Mouse (Mus musculus) megakaryocyte, embryonic 14.5 days (primary cell): ENCODE data around the gene Arhgap19. TPM values are rescaled to one million over a fixed set of nuclear protein-coding genes. Genes with fewer than 3 reads are reported as not detected.
A peak's percentile ranks its signal among the peaks of the same experiment; 100 is the strongest.

Experiments
- H3K27me3 ChIP-seq: replicated peaks from 2 replicates; pipeline ENCODE3; 2012; ENCODE audit warnings: inconsistent platforms
- H3K36me3 ChIP-seq: replicated peaks from 2 replicates; pipeline ENCODE3; 2012; ENCODE audit warnings: low read length, inconsistent platforms, mixed read lengths
- H3K4me1 ChIP-seq: 2 replicates; pipeline ENCODE4 v1.6.1; 2012; ENCODE audit warnings: inconsistent platforms
- H3K4me3 ChIP-seq: replicated peaks from 2 replicates; pipeline ENCODE3; 2012; ENCODE audit warnings: moderate library complexity, mild to moderate bottlenecking, inconsistent platforms
- H3K9me3 ChIP-seq: 2 replicates; pipeline ENCODE4 v1.6.1; 2012; ENCODE audit warnings: inconsistent platforms
- FLI1 ChIP-seq: IDR thresholded peaks from 2 replicates; pipeline ENCODE4 v1.6.1; 2012; ENCODE audit warnings: low read length, inconsistent platforms, mixed read lengths
- GATA1 ChIP-seq: IDR thresholded peaks from 3 replicates; pipeline ENCODE4 v1.6.1; 2012; ENCODE audit warnings: mixed read lengths, low read length, inconsistent platforms, borderline replicate concordance
- polyA plus RNA-seq: library from polyadenylated mRNA; stranded (reverse); fragments of >175 nt; gene quantifications from 2 replicates; pipeline ENCODE4 v1.2.3, GENCODE M21; 2012; ENCODE audit warnings: low replicate concordance; ENCODE audit not compliant: insufficient read depth

Gene Arhgap19
- polyA plus RNA-seq, 1 experiment, result 1.8 TPM

DNA sequence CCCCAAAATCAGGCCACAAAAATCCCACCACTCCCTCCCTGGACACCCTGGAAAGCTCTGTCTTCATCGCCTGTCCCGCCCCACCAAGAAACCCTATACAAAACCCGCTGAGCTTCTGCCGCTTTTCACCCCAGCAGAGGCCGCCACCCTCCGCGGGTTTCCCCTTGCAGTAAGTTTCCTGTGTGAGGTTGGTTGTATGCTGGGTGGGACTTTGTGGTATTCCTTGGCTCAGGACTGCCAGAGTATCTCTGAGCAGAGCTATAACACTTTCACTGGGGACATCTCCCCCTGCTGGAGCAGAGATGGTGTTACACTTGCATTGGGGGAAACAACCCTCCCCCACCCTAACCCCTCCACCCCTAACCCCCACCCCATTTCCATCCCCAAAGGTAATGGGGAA, 1.5 kb upstream of the Arhgap19 start:
- Histone ChIP-seq H3K27me3 (no peaks in the 10 kb centered on the region), H3K36me3 (peaks cover 11% of the 10 kb centered on the region), H3K9me3 (peaks cover 12% of the 10 kb centered on the region), H3K4me1 (peaks cover 49% of the 10 kb centered on the region), H3K4me3 (no peak overlapping the region)
- TF ChIP-seq GATA1, result no peak

DNA sequence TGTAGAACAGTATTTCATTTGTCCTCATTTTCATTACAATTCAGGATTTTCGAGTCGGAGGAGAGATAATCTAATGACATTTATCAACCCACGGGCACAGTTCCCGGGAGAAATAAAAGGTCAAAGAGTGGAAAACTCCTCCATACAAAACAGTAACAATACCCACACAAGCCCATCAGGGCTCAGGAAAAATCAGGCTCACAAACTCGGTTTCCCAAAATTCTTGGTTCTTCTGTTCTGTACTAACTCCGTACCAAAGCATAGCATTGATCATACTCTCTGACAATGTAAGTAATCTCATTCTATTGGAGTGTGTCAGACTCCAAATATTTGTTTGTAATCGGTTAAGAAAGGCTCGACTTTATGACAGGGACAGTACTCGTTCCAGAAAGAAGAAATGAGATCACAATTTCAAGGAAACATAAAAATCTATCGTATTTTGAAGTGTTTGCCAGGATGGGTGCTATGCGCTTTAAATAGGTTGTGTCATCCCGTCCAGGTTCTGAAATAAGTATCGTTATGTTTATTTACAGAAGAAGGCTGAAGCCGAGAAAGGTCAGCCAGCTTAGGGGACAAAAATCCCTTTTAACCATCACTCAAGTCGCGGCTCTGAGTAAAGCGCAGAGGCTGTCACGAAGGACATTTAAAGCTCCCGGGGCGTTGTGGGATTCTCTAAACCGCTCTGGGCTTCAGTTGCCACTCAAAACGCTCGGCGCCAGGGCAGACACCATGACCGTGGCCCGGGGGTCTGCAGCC, 683 bp downstream of the Arhgap19 start:
- TF ChIP-seq FLI1 (no peak), GATA1 (no peak)
- Histone ChIP-seq H3K9me3 (peaks cover 8% of the 10 kb centered on the region), H3K27me3 (no peaks in the 10 kb centered on the region), H3K36me3 (peaks cover 11% of the 10 kb centered on the region), H3K4me3 (peak overlapping the region; percentile 100), H3K4me1 (peaks cover 59% of the 10 kb centered on the region)

DNA sequence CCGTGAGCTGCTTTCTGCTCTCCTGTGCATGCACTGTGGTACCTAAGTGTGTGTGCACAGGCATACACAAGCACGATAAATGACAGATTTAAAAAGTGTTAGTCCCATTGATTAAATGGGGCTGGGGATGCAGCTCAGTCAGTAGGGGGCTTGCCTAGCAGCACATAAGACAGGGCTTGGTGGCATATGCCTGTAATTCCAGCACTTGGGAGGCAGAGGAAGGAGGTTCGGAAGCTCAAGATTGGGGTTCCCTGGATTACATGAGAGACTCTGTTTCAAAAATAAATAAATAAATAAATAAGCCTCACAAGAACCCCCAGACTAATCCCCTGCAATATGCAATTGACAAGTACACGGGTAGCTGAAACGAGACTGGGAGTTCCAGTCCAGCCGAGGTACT, 1.4 kb downstream of the Arhgap19 start:
- peaks cover 4% of the 10 kb centered on the region for H3K36me3 ChIP-seq
- H3K27me3 ChIP-seq, result no peaks in the 10 kb centered on the region
- peaks cover 66% of the 10 kb centered on the region for H3K4me1 ChIP-seq
- TF ChIP-seq FLI1, result no peak
- no peak for TF ChIP-seq GATA1
- H3K4me3 ChIP-seq, result peak overlapping the region; percentile 100
- H3K9me3 ChIP-seq, result peaks cover under 1% of the 10 kb centered on the region

DNA sequence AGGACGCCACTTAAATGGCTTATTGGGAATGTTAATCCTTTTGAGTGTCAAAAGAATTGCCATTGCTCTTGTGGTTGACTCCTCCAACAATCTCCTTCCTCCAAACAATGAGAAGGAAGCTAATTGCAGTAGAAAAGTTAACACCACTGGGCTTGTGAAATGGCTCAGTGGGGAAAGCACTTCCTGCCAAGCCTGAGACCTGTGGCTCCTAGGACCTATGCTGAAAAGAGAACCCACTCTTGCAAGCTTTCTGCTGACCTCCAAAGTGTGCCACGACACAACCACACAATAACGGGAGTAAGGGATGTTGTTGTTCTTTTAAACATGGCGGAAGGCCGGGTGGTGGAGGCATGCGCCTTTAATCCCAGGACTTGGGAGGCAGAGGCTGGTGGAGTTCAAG, 4.3 kb downstream of the Arhgap19 start:
- no peak for TF ChIP-seq GATA1
- TF ChIP-seq FLI1, result no peak
- H3K4me1 ChIP-seq, result peaks cover 83% of the 10 kb centered on the region

GRCm38 (mm10) chr19:41796789-41797327, 5.0 kb downstream of the Arhgap19 start:
- H3K36me3 ChIP-seq, result peaks cover 5% of the 10 kb centered on the region
- H3K4me1 ChIP-seq, result peaks cover 86% of the 10 kb centered on the region
- peak overlapping the region; percentile 82 for H3K4me3 ChIP-seq
- no peaks in the 10 kb centered on the region for H3K27me3 ChIP-seq
- TF ChIP-seq GATA1 (no peak), FLI1 (no peak)
- no peaks in the 10 kb centered on the region for H3K9me3 ChIP-seq

More for the DNA sequence above, 4.3 kb downstream of the Arhgap19 start:
- no peaks in the 10 kb centered on the region for H3K27me3 ChIP-seq
- peak overlapping the region; percentile 73 for H3K4me3 ChIP-seq
- no peaks in the 10 kb centered on the region for H3K36me3 ChIP-seq
- H3K9me3 ChIP-seq, result no peaks in the 10 kb centered on the region

- peaks cover 92% of the 10 kb centered on the region for H3K4me1 ChIP-seq
- peak overlapping the region; percentile 44 for H3K4me3 ChIP-seq
- H3K27me3 ChIP-seq, result no peaks in the 10 kb centered on the region
- H3K9me3 ChIP-seq, result no peaks in the 10 kb centered on the region
- TF ChIP-seq GATA1 (no peak), FLI1 (no peak)
- H3K36me3 ChIP-seq, result peaks cover 11% of the 10 kb centered on the region
Measured at GRCm38 (mm10) chr19:41796148-41796760, 5.6 kb downstream of the Arhgap19 start.

- TF ChIP-seq GATA1 (no peak), FLI1 (no peak)
- Histone ChIP-seq H3K36me3 (peaks cover 19% of the 10 kb centered on the region), H3K9me3 (no peaks in the 10 kb centered on the region), H3K27me3 (no peaks in the 10 kb centered on the region), H3K4me1 (peaks cover 91% of the 10 kb centered on the region), H3K4me3 (no peak overlapping the region)
Measured at GRCm38 (mm10) chr19:41794901-41795300, 6.9 kb downstream of the Arhgap19 start.

GRCm38 (mm10) chr19:41794017-41794416, 7.8 kb downstream of the Arhgap19 start:
- peaks cover 25% of the 10 kb centered on the region for H3K36me3 ChIP-seq

DNA sequence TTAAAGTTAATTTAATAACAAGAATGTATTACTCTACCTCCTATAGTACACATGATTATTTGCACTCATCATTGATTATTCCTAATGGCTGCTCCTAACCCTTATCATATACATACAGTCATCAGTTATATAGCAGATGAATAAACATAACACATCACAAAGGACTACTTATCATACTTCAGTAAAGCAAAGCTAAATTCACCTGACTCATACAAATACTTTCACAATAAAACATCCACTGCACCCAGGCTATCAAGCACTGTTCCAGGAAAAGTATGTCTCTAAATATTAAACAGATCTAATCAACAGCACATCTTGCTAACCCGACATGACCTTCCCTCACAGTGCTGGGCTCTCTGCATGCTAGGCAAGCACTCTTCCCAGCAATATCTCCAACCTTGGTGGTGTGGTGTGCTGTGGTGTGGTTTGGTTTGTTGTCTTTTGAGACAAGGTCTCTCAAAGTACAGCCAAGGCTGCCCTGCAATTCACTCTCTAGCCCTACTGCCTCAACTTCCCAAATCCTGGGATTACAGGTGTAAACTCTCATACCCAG, 8.8 kb downstream of the Arhgap19 start:
- peaks cover 30% of the 10 kb centered on the region for H3K36me3 ChIP-seq
- peaks cover 88% of the 10 kb centered on the region for H3K4me1 ChIP-seq
- no peaks in the 10 kb centered on the region for H3K27me3 ChIP-seq
- peak overlapping the region; percentile 9 for H3K4me3 ChIP-seq
- H3K9me3 ChIP-seq, result no peaks in the 10 kb centered on the region
- no peak for TF ChIP-seq FLI1
- no peak for TF ChIP-seq GATA1

More at GRCm38 (mm10) chr19:41794017-41794416, 7.8 kb downstream of the Arhgap19 start:
- H3K4me1 ChIP-seq, result peaks cover 94% of the 10 kb centered on the region
- H3K27me3 ChIP-seq, result no peaks in the 10 kb centered on the region
- no peak overlapping the region for H3K4me3 ChIP-seq
- no peaks in the 10 kb centered on the region for H3K9me3 ChIP-seq
- TF ChIP-seq GATA1 (no peak), FLI1 (no peak)

- Histone ChIP-seq H3K4me1 (peaks cover 75% of the 10 kb centered on the region), H3K9me3 (no peaks in the 10 kb centered on the region), H3K36me3 (peaks cover 45% of the 10 kb centered on the region), H3K4me3 (no peak overlapping the region), H3K27me3 (no peaks in the 10 kb centered on the region)
- TF ChIP-seq GATA1 (no peak), FLI1 (no peak)
Measured at GRCm38 (mm10) chr19:41791384-41791783, 10.5 kb downstream of the Arhgap19 start.
